Mouse (Mus musculus) left cerebral cortex, postnatal 25 days (tissue): ENCODE data around the gene Epha6. TPM values are rescaled to one million over a fixed set of nuclear protein-coding genes. Genes with fewer than 3 reads are reported as not detected.

Experiments
- DNase-seq, 2 experiments: peaks; one replicate each; pipeline ENCODE4 v3.0.0; 2022; ENCODE audit warnings: low spot score in 2 of 2, mixed read lengths in 1 of 2
- intact Hi-C: fragments of 180-260 bp; cut with DNase I; formaldehyde crosslinking; loops from one replicate; pipeline ENCODE4 v1.15.1; 2025
- total RNA-seq, 2 experiments: library from RNA; stranded (reverse); gene quantifications; 2 replicates each; pipeline ENCODE4 v1.2.3; 2021

Gene Epha6
- total RNA-seq, 2 experiments from 2014 or later, result 71.1 to 78.3 TPM

GRCm38 (mm10) chr16:59715524-59715923, 889.8 kb downstream of the Epha6 start:
- DNase-seq, result no peak
- intact Hi-C loops, result no loop called here

- DNase-seq, result peak; percentile 52 to 92
- intact Hi-C loops, result loop anchor here (5.0 kb wide), 2 partner anchors 69 to 144 kb away; no protein-coding TSS in a partner anchor
Observed at GRCm38 (mm10) chr16:59693230-59693629, 912.1 kb downstream of the Epha6 start.

GRCm38 (mm10) chr16:59689120-59689519, 916.2 kb downstream of the Epha6 start:
- DNase-seq, result peak in 1 of 2 experiments; percentile 63
- intact Hi-C loops, result loop anchor here (5.0 kb wide), 1 partner anchor 318 kb away; no protein-coding TSS in a partner anchor

- intact Hi-C loops, result loop anchor here (5.0 kb wide), 1 partner anchor 322 kb away; no protein-coding TSS in a partner anchor
- no peak for DNase-seq
Observed at GRCm38 (mm10) chr16:59685135-59685534, 920.2 kb downstream of the Epha6 start.

GRCm38 (mm10) chr16:59683434-59683833, 921.9 kb downstream of the Epha6 start:
- peak; percentile 80 to 92 for DNase-seq
- intact Hi-C loops, result loop anchor here (5.0 kb wide), 2 partner anchors 854 to 924 kb away; partner anchors contain the start of gene Epha6

GRCm38 (mm10) chr16:59682216-59682891, 923.0 kb downstream of the Epha6 start:
- intact Hi-C loops, result loop anchor here (5.0 kb wide), 2 partner anchors 855 to 925 kb away; partner anchors contain the start of gene Epha6

GRCm38 (mm10) chr16:59666938-59667337, 938.4 kb downstream of the Epha6 start:
- intact Hi-C loops, result no loop called here
- no peak for DNase-seq

More at GRCm38 (mm10) chr16:59682216-59682891, 923.0 kb downstream of the Epha6 start:
- DNase-seq, result no peak

GRCm38 (mm10) chr16:59643766-59644165, 961.6 kb downstream of the Epha6 start:
- intact Hi-C loops, result no loop called here
- DNase-seq, result no peak

GRCm38 (mm10) chr16:59639985-59640384, 965.3 kb downstream of the Epha6 start:
- DNase-seq, result no peak

GRCm38 (mm10) chr16:59639102-59639691, 966.1 kb downstream of the Epha6 start, which contains the start of gene Arl6:
Arl6 (minus strand) TSS chr16:59639391.
- peak; percentile 97 to 98 for DNase-seq
- intact Hi-C loops, result no loop called here

More at GRCm38 (mm10) chr16:59639985-59640384, 965.3 kb downstream of the Epha6 start:
- intact Hi-C loops, result no loop called here

GRCm38 (mm10) chr16:59634598-59634997, 970.7 kb downstream of the Epha6 start:
- DNase-seq, result no peak
- intact Hi-C loops, result no loop called here

GRCm38 (mm10) chr16:59621554-59621953, 983.8 kb downstream of the Epha6 start:
- no peak for DNase-seq
- intact Hi-C loops, result no loop called here

- intact Hi-C loops, result loop anchor here (1.0 kb wide), 2 partner anchors 142 to 196 kb away; no protein-coding TSS in a partner anchor
- DNase-seq, result peak; percentile 37 to 66
Observed at GRCm38 (mm10) chr16:59617167-59617566, 988.2 kb downstream of the Epha6 start.

- intact Hi-C loops, result no loop called here
- DNase-seq, result no peak
Observed at GRCm38 (mm10) chr16:59615675-59616074, 989.7 kb downstream of the Epha6 start.

- intact Hi-C loops, result no loop called here
- no peak for DNase-seq
Observed at GRCm38 (mm10) chr16:59610750-59611149, 994.6 kb downstream of the Epha6 start.

GRCm38 (mm10) chr16:59604078-59604781, 1001.1 kb downstream of the Epha6 start:
- DNase-seq, result peak in 1 of 2 experiments; percentile 11
- intact Hi-C loops, result loop anchor here (5.0 kb wide), 2 partner anchors 57 to 132 kb away; partner anchors contain the start of gene Riox2
